Mouse (Mus musculus): ENCODE results near the gene Strada.
A peak's percentile ranks its signal among the peaks of the same experiment; 100 is the strongest.
"Not testable (repeated sequence)": the region's sequence is repeated elsewhere in the genome, so short reads cannot be mapped to it uniquely, and the experiment has no call there.

Gene Strada

GRCm38 (mm10) chr11:106202123-106202465 lies at the start of gene Strada:
Gene Strada, minus strand, starts transcription at chr11:106202168.
- DNase-seq, result no peak

- DNase-seq, result peak; percentile 58 to 68
Measured at GRCm38 (mm10) chr11:106249326-106249725, 47.4 kb upstream of the Strada start.

GRCm38 (mm10) chr11:106246834-106247233 lies 44.9 kb upstream of the Strada start:
- peak in 1 of 2 experiments; percentile 51 for DNase-seq

GRCm38 (mm10) chr11:106233978-106234377 lies 32.0 kb upstream of the Strada start:
- DNase-seq, result not testable (repeated sequence)

- DNase-seq, result no peak
Measured at GRCm38 (mm10) chr11:106220603-106221002, 18.6 kb upstream of the Strada start.

- peak; percentile 94 to 95 for DNase-seq
Measured at GRCm38 (mm10) chr11:106216730-106217490, 14.9 kb upstream of the Strada start, which contains the start of gene Ddx42. Gene Ddx42, plus strand, starts transcription at chr11:106216926.

GRCm38 (mm10) chr11:106215927-106216729 lies 14.2 kb upstream of the Strada start, which contains the start of gene Ccdc47:
Gene Ccdc47, minus strand, starts transcription at chr11:106216344.
- DNase-seq, result peak; percentile 95 to 99

GRCm38 (mm10) chr11:106215450-106215859 lies 13.5 kb upstream of the Strada start:
- no peak for DNase-seq

- no peak for DNase-seq
Measured at GRCm38 (mm10) chr11:106214856-106215255, 12.9 kb upstream of the Strada start.

- no peak for DNase-seq
Measured at GRCm38 (mm10) chr11:106212771-106213170, 10.8 kb upstream of the Strada start.

- no peak for DNase-seq
Measured at GRCm38 (mm10) chr11:106201337-106202122, 438 bp downstream of the Strada start.

- no peak for DNase-seq
Measured at GRCm38 (mm10) chr11:106200756-106201155, 1.2 kb downstream of the Strada start.

- DNase-seq, result not testable (repeated sequence)
Measured at GRCm38 (mm10) chr11:106199997-106200396, 2.0 kb downstream of the Strada start.

GRCm38 (mm10) chr11:106198277-106198676 lies 3.7 kb downstream of the Strada start:
- no peak for DNase-seq

- DNase-seq, result no peak
Measured at GRCm38 (mm10) chr11:106195341-106195740, 6.6 kb downstream of the Strada start.

- DNase-seq, result no peak
Measured at GRCm38 (mm10) chr11:106194891-106195290, 7.1 kb downstream of the Strada start.

- no peak for DNase-seq
Measured at GRCm38 (mm10) chr11:106194155-106194541, 7.8 kb downstream of the Strada start.

- DNase-seq, result peak; percentile 97 to 98
Measured at GRCm38 (mm10) chr11:106193371-106194154, 8.4 kb downstream of the Strada start.

- peak; percentile 34 to 53 for DNase-seq
Measured at GRCm38 (mm10) chr11:106192657-106193370, 9.2 kb downstream of the Strada start.

GRCm38 (mm10) chr11:106192241-106192640 lies 9.7 kb downstream of the Strada start:
- DNase-seq, result no peak

GRCm38 (mm10) chr11:106191716-106192115 lies 10.3 kb downstream of the Strada start:
- DNase-seq, result no peak
